Mouse (Mus musculus): Measurements from ENCODE around the gene Rpl13.
"Not testable (repeated sequence)": the region's sequence is repeated elsewhere in the genome, so short reads cannot be mapped to it uniquely, and the experiment has no call there.

Gene Rpl13

DNA sequence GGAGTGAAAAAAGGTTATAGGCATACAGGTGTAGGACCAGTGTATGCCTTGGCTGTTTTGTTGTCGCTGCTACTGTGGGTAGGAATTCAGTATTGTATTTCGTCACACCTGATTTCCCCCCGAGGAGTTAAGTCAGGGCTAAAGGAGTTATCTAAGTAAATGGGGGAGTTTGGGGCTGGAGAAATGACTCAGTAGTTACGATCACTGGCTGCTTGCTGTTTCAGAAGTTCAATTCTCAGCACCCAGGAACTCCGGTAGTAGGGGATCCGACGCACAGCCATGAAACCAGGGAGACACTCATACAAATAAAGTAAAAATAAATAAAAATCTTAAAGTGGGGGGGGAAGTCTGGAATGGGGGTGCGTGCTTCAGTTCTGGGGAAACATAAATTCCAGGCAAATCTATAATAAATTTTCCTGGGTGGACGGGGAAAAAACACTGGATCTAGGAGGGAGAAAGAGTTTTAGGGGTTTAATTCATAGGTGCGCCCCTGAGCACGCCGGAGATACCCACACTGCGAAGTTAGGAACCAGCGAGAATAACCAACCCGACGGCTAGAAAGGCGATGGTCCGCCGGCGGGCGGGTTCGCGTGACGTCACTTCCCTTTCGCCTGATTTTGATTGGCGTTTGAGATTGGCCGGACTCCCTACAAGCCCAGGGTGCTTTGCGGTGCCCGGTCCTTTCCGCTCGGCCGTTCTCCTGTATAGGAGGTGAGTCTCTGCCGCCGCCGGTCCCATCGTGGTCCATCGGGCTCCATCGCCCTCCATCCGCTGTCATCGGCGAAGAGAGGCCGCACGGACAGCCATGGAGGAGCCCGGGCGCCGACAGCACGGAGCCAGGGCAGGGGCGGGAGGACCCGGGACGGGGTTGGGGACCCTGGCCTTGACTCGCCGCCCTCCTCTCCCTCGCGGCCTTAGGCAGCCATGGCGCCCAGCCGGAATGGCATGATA is at the start of gene Rpl13:
Gene Rpl13, plus strand, starts transcription at position 616 of the 951 bp plus-strand sequence.
- DNase-seq (ENCODE audit: low read depth in 1 of 2, low spot score in 2 of 2) = peak; percentile 87 to 94

DNA sequence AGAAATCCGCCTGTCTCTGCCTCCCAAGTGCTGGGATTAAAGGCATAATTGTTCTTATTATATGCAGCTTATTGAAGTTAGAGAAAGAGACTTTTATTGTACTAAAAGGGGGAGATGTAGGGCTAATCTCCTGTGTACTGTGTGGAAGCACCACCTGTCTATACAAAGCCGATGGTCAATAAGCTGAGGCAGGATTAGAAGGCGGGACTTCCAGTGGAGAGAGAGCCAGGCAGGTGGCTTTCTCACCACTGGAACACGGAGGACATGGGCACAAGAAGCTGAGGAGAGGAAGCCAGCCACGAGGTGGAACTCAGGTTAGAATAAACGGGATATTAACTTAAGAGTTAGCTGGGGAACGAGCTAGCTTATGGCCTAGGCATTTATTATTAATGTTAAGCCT is 39.4 kb upstream of the Rpl13 start, which contains the start of gene Spg7:
Gene Spg7, plus strand, starts transcription at position 222 of the 400 bp plus-strand sequence.
- no peak for DNase-seq (ENCODE audit: low read depth in 1 of 2, low spot score in 2 of 2)

DNA sequence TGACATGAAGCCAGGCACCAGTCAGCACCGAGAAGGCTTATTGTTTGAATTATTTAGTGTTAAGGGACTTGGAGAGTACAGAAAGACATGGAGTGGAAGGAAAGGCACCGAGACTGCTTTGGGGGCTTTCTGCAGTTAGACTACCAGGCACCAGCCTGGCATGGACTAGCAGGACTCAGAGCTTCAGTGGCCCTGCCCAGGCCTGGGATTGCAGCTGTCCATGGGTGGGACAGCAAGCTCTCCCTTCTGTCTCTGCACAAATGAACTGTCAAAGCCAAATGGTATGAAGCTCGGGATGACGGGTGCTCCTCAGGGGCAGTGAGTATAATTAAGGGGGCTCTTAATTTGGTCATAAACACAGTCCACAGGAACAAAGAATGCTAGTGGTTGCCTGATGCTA is 38.1 kb upstream of the Rpl13 start:
- no peak for DNase-seq (ENCODE audit: low read depth in 1 of 2, low spot score in 2 of 2)

DNA sequence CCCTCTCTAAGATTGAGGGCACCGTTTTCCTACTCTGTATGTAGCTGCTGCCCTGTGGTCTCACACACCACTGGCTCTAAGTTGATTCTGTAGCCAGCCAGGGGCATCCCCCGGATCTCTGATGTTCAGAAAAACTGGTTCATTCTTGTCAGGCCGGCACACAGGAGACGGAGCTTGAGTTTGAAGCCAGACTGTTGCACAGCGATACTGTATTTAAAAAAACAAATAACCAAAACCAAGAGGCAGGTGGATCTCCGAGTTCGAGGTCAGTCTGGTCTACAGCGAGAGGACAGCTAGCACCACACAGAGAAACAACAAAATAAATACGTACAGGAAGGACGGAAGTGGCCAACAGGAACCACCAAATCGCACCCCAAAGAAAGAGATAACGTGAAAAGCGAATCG is 37.3 kb upstream of the Rpl13 start:
- DNase-seq (ENCODE audit: low read depth in 1 of 2, low spot score in 2 of 2) = no peak

DNA sequence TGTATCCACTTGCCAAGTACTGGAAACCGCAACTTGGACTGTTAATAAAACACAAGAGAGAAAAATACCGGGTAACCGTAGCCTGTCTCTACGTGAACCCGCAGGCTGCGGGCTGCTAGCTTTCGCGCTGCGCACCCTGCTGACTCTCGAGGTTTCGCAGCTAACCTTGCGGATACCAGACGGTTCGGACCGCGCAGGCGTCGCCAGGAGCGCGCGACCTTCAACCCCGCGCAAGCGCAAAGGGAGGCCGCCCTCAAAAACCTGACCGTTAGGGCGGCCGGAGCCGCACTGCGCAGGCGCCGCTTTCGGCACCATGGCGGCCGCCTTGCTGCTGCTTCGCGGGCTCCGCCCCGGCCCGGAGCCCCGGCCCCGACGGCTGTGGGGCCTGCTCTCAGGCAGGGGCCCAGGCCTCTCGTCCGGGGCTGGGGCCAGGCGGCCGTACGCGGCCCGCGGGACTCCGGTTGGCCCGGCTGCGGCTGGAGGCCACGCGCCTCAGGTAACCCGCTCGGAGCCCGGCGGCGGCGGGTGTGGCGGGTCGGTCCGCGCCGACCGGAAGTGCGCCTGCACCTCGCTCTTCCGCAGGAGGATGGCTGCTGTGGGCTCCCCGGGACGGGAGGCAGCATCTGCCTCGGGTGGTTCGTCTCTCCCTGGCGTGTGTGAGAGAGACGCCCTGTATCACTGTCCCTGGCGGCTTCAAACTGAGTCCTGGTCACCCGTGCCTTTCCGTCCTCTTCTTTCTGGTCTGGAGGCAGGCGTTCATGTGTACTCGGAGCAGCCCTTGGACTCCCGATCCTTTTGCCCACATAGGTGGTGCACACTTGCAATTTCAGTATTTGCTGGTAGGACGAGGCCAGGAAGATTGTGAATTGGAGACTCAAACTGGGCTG is 36.7 kb upstream of the Rpl13 start:
- DNase-seq (ENCODE audit: low read depth in 1 of 2, low spot score in 2 of 2) = peak; percentile 82 to 88

DNA sequence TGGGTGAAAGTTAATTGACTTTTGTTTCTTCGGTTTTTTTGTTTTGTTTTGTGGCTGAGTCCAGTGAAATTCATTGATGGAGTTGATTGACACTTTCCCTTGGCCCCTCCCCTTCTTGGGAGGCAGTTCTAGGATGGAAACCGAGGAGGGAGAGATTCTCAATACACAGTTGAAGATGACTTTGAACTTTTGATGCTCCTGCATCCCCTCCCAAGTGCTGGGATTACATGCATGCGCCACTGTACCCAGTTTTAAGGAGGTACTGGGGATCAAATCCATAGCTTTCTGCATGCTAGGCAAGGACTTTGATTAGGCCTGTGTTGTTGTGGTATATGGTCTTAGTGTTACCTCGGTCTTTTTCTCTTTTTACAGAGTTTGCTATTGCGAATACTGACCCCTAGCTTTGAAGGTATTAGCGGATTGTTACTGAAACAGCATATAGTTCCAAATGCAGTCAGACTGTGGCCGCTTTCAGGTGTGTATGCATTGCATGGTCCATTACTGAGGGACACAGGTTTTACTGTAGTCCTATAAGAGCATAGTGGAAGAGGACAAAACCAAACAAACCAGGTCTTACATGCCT is 36.0 kb upstream of the Rpl13 start:
- DNase-seq (ENCODE audit: low read depth in 1 of 2, low spot score in 2 of 2) = no peak

DNA sequence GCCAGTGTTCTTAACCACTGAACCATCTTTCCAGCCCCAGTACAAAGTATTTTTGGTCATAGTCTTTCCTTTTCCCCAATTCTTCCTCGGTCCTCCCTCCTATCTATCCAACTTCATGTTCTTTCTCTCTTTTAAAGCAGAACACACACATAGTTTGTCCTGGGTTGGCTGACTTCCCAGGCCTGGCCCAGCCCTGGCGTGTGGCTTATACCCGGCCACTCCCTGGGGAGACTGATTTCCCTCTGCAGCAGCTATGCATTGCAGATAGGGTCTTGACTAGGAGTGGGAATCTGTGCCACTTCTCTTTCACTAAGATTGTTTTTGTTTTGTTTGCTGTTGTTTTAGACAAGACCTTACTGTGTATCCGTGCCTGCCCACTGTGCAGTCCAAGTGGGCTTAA is 31.0 kb upstream of the Rpl13 start:
- no peak for DNase-seq (ENCODE audit: low read depth in 1 of 2, low spot score in 2 of 2)

DNA sequence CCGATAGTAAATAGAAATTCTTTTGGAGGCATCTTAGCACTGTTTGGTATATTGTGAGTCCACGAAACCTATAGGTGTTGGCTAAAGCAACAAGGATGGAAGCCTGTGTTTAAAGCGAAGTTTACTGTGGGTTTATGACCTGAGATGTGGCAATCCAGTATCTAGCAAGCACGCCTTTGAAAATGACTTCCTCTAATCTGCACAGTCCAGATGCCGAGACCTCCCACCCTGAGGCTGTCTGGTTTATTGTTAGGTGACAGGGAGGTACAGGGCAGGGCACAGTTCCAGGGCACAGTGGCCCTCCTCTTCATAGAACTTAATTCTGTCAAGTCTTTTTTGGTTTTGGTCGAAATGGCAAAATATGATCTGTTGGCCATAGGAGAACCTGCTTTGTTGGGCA is 24.9 kb upstream of the Rpl13 start:
- DNase-seq (ENCODE audit: low read depth in 1 of 2, low spot score in 2 of 2) = no peak

DNA sequence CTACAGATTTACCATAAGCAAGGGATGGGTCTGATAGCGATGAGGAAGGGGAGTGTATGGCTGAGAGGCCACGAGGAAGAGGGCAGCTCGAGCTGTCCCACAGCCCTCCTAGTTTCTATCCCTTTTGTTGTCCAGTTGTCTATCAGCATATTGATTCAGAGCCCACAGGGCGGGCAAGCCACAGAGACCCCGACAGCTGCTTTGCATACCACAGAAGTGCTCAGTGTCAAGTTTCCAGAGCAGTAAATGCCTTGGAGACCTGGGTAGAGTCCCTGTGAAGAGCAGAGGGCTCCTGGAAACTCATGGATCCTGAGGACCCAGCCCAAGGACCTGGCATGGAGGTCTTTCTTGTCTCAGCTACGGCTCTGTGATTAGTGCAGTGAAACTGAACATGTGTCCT is 19.2 kb upstream of the Rpl13 start:
- DNase-seq (ENCODE audit: low read depth in 1 of 2, low spot score in 2 of 2) = no peak

DNA sequence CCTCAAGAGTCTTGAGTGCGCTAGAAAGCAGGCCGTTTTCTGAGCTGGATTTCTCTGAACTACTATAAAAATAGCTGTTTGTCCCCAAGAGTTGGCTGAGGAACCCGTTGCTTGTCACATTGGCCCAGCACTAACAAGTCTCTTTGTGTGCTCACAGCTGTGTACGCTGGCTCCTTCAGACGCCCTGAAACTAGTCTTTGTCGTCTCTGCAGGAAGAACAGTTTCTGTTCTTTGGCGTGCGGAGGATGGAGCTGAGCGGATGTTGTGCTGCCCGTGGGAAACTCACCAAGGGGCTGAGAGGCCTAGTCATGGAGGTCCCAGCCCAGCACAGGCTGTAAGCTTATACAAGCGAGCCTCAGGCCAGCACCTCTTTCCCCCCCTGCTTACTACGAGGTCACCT is 18.5 kb upstream of the Rpl13 start:
- no peak for DNase-seq (ENCODE audit: low read depth in 1 of 2, low spot score in 2 of 2)

DNA sequence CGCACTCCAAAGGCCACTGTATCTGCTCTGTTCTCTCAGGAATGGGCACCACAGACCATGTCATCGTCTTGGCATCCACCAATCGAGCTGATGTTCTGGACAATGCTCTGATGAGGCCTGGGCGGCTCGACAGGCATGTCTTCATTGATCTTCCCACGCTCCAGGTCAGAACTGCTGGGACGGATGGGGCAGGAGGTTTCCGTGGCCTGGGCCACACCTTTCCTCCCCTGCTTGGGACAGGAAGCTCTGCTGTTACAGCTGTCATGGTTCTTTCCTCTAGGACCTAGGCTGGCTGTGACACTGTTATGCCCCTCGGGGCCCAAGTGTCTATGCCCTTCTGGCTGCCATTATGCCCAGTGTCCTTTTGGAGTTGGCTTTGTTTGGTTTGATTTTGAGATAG is 14.9 kb upstream of the Rpl13 start:
- DNase-seq (ENCODE audit: low read depth in 1 of 2, low spot score in 2 of 2) = no peak

DNA sequence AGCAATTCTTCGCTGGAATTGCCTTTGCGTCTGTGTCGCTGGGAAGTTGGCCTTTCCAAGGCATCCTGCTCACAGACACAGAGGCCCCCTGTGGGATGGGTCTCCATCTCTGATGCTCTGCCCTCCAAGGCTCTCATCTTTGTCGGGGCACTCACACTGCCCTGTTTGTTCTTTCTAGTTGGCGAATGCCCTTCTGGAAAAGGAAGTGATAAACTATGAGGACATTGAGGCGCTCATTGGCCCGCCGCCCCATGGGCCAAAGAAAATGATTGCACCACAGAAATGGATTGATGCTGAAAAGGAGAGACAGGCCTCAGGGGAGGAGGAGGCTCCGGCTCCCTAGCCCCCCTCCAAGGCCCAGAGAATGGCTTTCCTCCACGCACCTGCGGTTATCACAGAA is 4.9 kb upstream of the Rpl13 start:
- no peak for DNase-seq (ENCODE audit: low read depth in 1 of 2, low spot score in 2 of 2)

DNA sequence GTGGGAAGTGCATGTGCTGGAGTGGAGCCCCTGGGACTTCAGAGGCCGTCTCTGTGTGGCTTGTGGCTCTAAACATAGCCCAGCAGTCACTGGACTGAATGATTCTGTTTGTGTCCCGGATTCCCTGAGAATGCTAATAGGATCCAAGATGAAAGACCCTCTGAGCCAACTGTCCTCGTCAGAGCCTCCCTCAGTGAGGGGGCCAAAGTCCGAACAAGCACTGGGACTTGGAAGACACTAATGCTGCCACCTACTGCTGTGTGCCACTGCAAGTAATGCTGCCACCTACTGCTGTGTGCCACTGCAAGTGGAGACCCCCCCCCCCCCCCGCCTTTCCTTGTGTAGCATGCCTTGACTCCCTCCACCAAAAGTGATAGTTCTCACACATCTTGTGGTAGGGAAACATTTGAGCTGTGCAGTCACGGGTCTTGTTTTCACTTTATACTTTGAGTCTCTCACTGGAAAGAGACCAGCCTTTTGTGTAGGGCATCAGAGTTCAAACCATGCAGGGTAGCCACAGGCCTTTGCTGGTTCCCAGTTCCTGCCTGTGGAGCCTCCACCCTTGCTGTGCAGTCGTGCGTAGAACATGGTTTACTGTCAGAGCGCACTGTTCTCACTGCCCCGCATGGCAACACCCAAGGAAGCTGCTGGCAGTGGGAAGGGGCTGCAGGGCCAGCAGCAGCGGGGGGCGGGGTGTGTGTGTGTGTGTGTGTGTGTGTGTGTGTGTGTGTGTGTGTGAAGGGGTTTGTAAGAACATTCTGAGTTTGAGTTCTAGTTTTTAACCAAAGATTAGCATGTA is 4.2 kb upstream of the Rpl13 start:
- no peak for DNase-seq (ENCODE audit: low read depth in 1 of 2, low spot score in 2 of 2)

DNA sequence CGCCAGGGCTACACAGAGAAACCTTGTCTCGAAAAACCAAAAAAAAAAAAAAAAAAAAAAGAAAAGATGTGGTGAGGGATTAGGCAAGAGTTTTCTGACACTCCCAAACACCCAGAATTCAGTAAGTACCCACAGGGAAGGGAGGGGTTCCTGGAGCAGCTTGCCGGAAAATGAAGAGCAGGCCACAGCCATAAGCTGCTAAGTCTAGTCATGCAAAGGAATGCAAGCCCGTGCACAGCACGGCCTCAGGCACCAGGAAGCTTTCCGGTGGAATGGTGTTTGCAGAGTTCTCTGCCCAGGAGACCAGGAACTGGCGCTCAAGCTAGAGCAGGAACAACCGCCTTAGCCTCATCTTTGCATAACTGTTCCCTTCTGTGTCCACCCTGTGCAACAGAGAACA is 1.9 kb upstream of the Rpl13 start:
- no peak for DNase-seq (ENCODE audit: low read depth in 1 of 2, low spot score in 2 of 2)

DNA sequence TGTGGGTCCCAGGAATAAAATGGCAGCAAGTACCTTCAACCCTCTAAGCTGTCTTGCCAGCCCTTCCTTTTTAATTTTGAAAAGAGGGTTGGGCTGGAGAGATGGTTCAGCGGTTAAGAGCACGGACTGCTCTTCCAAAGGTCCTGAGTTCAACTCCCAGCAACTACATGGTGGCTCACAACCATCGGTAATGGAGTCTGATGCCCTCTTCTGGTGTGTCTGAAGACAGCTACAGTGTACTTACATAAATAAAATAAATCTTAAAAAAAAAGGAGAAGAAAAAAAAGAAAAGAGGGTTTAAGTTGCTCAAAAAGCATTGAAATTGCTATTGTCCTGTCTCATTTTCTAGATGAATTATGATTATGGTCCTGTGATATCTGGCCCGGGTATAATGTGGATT is 906 bp upstream of the Rpl13 start:
- DNase-seq (ENCODE audit: low read depth in 1 of 2, low spot score in 2 of 2) = no peak

DNA sequence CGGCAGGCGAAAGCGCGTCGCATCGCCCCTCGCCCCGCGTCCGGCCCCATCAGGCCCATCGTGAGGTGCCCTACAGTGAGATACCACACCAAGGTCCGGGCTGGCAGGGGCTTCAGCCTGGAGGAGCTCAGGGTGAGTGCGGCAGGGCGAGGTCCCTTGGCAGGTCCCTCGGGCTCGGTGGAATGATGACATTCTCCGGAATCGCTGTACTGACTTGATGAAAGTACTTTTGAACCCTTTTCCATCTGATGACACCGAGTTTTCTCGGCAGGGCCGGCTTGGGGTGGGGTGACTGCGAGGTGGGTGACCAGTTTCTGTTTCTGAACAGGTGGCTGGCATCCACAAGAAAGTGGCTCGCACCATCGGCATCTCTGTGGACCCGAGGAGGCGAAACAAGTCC is 705 bp downstream of the Rpl13 start:
- not testable (repeated sequence) for DNase-seq (ENCODE audit: low read depth in 1 of 2, low spot score in 2 of 2)

DNA sequence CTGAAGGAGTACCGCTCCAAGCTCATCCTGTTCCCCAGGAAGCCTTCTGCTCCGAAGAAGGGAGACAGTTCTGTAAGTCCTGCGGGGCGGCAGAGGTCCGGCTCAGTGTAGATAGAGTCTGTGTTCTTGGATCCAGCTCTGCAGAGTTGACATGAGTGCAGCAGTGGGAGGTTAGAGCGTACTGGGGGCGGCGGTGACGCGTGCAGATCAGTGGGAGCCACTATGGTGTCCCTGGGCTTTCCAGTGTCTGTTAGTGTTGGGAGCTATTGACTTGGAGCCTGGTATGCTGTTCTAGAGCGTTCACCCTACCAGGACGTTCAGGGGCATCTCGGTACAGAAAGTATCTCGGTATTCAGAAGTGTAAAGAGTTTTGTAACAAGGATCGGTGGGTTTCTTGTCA is 1.1 kb downstream of the Rpl13 start:
- DNase-seq (ENCODE audit: low read depth in 1 of 2, low spot score in 2 of 2) = no peak

DNA sequence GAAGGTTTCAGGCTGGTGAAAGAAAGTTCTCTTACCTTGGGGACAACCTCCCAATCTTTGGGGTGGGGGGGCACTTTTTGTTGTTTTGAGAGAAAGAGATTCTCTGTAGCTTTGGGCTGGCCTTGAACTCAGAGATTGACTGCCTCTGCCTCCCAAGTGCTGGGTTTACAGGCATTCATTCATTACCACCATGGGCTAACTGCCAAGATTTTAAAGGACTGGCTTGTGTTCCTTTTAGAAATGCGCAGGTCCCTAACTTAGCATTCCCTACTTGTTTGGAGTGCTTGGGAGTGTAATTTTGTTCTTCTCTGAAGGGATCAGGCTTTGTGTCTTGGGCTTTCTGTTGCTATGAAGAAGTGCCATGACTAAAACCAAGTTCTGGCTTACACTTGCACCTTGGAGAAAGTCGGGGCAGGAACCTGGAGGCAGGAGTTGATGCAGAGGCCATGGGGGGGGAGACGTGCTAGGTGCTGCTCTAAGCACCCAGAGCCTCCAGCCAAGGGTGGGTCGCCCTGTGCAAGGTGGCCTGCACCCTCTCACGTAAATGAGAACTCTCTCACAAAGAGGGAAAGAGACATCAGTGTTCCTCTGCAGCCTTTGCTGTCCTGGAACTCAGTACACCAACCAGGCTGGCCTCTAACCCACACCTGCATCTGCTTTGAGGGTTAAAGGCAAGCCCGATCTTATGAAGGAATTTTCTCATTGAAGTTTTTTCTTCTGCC is 2.1 kb downstream of the Rpl13 start:
- no peak for DNase-seq (ENCODE audit: low read depth in 1 of 2, low spot score in 2 of 2)

DNA sequence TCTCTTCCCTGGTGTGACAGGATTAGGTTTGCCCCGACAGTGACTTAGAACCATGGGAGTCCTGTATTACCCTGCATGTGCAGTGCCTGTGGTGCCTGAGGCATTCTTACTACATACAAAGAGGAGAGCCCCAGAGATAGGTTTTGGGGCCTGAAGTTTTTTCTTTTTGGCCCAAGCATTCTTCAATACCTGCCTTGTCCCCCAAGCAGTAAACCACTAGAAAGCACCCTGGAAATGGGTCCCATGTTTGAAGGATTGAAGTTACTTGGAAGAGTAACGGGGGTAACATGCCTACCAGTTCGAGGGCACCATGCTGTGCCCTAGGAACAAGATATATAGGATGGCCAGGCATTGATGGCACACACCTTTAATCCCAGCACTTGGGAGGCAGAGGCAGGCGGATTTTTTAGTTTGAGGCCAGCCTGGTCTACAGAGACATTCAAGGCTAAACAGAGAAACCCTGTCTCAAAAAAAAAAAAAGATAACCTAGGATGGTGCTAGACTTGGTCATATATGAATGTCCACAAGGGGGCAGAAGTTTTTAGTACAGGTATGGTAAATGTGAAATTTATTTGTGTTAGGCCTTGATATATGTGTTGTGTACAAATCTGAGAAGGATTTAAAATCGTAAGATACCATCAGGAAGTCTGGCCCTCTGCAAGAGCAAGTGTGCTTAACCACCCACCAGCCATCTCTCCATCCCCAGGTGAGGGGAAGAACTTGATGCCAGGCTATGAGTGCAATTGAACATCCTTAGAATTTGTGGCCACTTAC is 3.6 kb downstream of the Rpl13 start:
- DNase-seq (ENCODE audit: low read depth in 1 of 2, low spot score in 2 of 2) = no peak
